Mouse (Mus musculus) regulatory T cell (primary cell): ENCODE results near the gene Nkain4.

Experiments used
- in situ Hi-C: fragments of 300-600 bp; cut with MboI, MseI; formaldehyde crosslinking; loops from one replicate; pipeline ENCODE4 v1.15.1; 2025; ENCODE audit warnings: high pct_unique_total_duplicates

Gene Nkain4

GRCm38 (mm10) chr2:180954061-180955047 lies at the start of gene Nkain4:
Gene Nkain4, minus strand, starts transcription at chr2:180954699.
- in situ Hi-C loops = no loop called here

GRCm38 (mm10) chr2:180996905-180997304 lies 42.4 kb upstream of the Nkain4 start:
- in situ Hi-C loops = loop anchor here (5.0 kb wide), 1 partner anchor 60 kb away; no protein-coding TSS in a partner anchor

GRCm38 (mm10) chr2:180996436-180996835 lies 41.9 kb upstream of the Nkain4 start:
- in situ Hi-C loops = loop anchor here (5.0 kb wide), 1 partner anchor 61 kb away; no protein-coding TSS in a partner anchor

GRCm38 (mm10) chr2:180995457-180995856 lies 41.0 kb upstream of the Nkain4 start:
- in situ Hi-C loops = loop anchor here (5.0 kb wide), 1 partner anchor 62 kb away; no protein-coding TSS in a partner anchor

- in situ Hi-C loops = no loop called here
These were observed 39.9 kb upstream of the Nkain4 start for GRCm38 (mm10) chr2:180994360-180994759.

- in situ Hi-C loops = no loop called here
These were observed 35.8 kb upstream of the Nkain4 start for GRCm38 (mm10) chr2:180990347-180990746.

GRCm38 (mm10) chr2:180988948-180989347 lies 34.4 kb upstream of the Nkain4 start:
- in situ Hi-C loops = no loop called here

- in situ Hi-C loops = no loop called here
These were observed 33.9 kb upstream of the Nkain4 start for GRCm38 (mm10) chr2:180988347-180988913.

GRCm38 (mm10) chr2:180987432-180988030 lies 33.0 kb upstream of the Nkain4 start:
- in situ Hi-C loops = no loop called here

- in situ Hi-C loops = no loop called here
These were observed 32.5 kb upstream of the Nkain4 start for GRCm38 (mm10) chr2:180987001-180987400.

- in situ Hi-C loops = no loop called here
These were observed 31.9 kb upstream of the Nkain4 start, which contains the start of gene Col20a1 for GRCm38 (mm10) chr2:180986449-180986848. Gene Col20a1, plus strand, starts transcription at chr2:180986535.

GRCm38 (mm10) chr2:180985635-180986034 lies 31.1 kb upstream of the Nkain4 start:
- in situ Hi-C loops = no loop called here

- in situ Hi-C loops = no loop called here
These were observed 26.6 kb upstream of the Nkain4 start for GRCm38 (mm10) chr2:180981133-180981532.

GRCm38 (mm10) chr2:180967010-180967763 lies 12.7 kb upstream of the Nkain4 start, which contains the start of gene Arfgap1:
Gene Arfgap1, plus strand, starts transcription at chr2:180967225.
- in situ Hi-C loops = loop anchor here (5.0 to 10.0 kb wide), 2 partner anchors 45 to 262 kb away; partner anchors contain the start of genes Dido1 and Ythdf1

GRCm38 (mm10) chr2:180966092-180966882 lies 11.8 kb upstream of the Nkain4 start:
- in situ Hi-C loops = loop anchor here (5.0 to 10.0 kb wide), 2 partner anchors 44 to 261 kb away; partner anchors contain the start of genes Dido1 and Ythdf1

- in situ Hi-C loops = loop anchor here (5.0 to 10.0 kb wide), 2 partner anchors 253 to 259 kb away; partner anchors contain the start of gene Dido1
These were observed 9.5 kb upstream of the Nkain4 start for GRCm38 (mm10) chr2:180963956-180964355.

- in situ Hi-C loops = loop anchor here (5.0 to 10.0 kb wide), 2 partner anchors 255 to 258 kb away; partner anchors contain the start of gene Dido1
These were observed 8.3 kb upstream of the Nkain4 start for GRCm38 (mm10) chr2:180962616-180963308.

GRCm38 (mm10) chr2:180960187-180960586 lies 5.7 kb upstream of the Nkain4 start:
- in situ Hi-C loops = loop anchor here (5.0 to 10.0 kb wide), 2 partner anchors 255 to 257 kb away; partner anchors contain the start of gene Dido1

- in situ Hi-C loops = loop anchor here (5.0 to 10.0 kb wide), 2 partner anchors 255 to 258 kb away; partner anchors contain the start of gene Dido1
These were observed 5.1 kb upstream of the Nkain4 start for GRCm38 (mm10) chr2:180959605-180960004.
